Mouse (Mus musculus): Measurements from ENCODE around the gene Cacnb1. TPM values are rescaled to one million over a fixed set of nuclear protein-coding genes. Genes with fewer than 3 reads are reported as not detected.

Cacnb1 gene
- total and polyA plus RNA-seq, 3 experiments = 0.36 to 0.55 TPM; not detected in 1

GRCm38 (mm10) chr11:97959300-97959680, 63.5 kb downstream of the Cacnb1 start:
- Histone ChIP-seq H3K9me3 (replicated peaks; ENCODE audit: low read length) (no peaks in the 10 kb centered on the region), H3K79me2 (replicated peaks; ENCODE audit: control insufficient read depth, extremely low read depth, insufficient read depth, poor library complexity, severe bottlenecking) (no peaks in the 10 kb centered on the region), H3K27ac (ENCODE audit: insufficient read depth, low read depth) (no peak overlapping the region), H3K4me3 (replicated peaks in 1 of 3; ENCODE audit: low read depth in 2 of 3, low read length in 2 of 3, poor library complexity in 1 of 3) (no peak overlapping the region), H3K4me1 (ENCODE audit: control insufficient read depth in 1 of 2, insufficient read depth in 2 of 2) (peaks cover 5 to 37% of the 10 kb centered on the region in 2 experiments; a peak in 3 of 4 replicates), H3K4me2 (ENCODE audit: insufficient read depth, low read depth, poor library complexity, severe bottlenecking) (no peak overlapping the region), H3K9ac (ENCODE audit: insufficient read depth, low read depth) (no peak overlapping the region), H3K27me3 (replicated peaks) (peaks cover 5% of the 10 kb centered on the region), H3K36me3 (replicated peaks in 1 of 2; ENCODE audit: control insufficient read depth in 1 of 2, insufficient read depth in 1 of 2, low read length in 1 of 2) (no peaks in the 10 kb centered on the region)
- in situ Hi-C loops (cut with MboI; ENCODE audit: low pct_ligation_motif_present, low pct_unique_long_range_greater_than_20kb, low sequenced_read_pairs) = no loop called here
- dilution Hi-C loops (cut with MboI; ENCODE audit: extremely low pct_ligation_motif_present, extremely low pct_unique_long_range_greater_than_20kb, low sequenced_read_pairs) = no loop called here
- TF ChIP-seq EP300 (IDR thresholded peaks at IDR 0.05; ENCODE audit: low read length) (no peak), PAX5 (IDR thresholded peaks at IDR 0.05; ENCODE audit: low read length) (no peak), IRF4 (IDR thresholded peaks at IDR 0.05; ENCODE audit: low read depth, low read length) (no peak), RAD21 (IDR thresholded peaks at IDR 0.05; ENCODE audit: low read depth, low read length) (no peak), USF1 (IDR thresholded peaks at IDR 0.05; ENCODE audit: low read depth, low read length) (no peak), ETS1 (conservative IDR thresholded peaks at IDR 0.05; ENCODE audit: low read depth, low read length) (no peak), KAT2A (IDR thresholded peaks at IDR 0.05; ENCODE audit: insufficient replicate concordance, low read length) (no peak), CHD1 (IDR thresholded peaks at IDR 0.05; ENCODE audit: low read depth, low read length) (no peak), POLR2AphosphoS2 (IDR thresholded peaks at IDR 0.05; ENCODE audit: low read depth, low read length) (no peak), ZKSCAN1 (IDR thresholded peaks at IDR 0.05; ENCODE audit: borderline replicate concordance, low read depth, low read length) (no peak), MXI1 (IDR thresholded peaks at IDR 0.05; ENCODE audit: low read depth, low read length) (no peak)
- no peak for DNase-seq (ENCODE audit: extremely low read depth)

GRCm38 (mm10) chr11:97958641-97959299, 64.1 kb downstream of the Cacnb1 start:
- in situ Hi-C loops (cut with MboI; ENCODE audit: low pct_ligation_motif_present, low pct_unique_long_range_greater_than_20kb, low sequenced_read_pairs) = no loop called here

GRCm38 (mm10) chr11:97956905-97957560, 65.8 kb downstream of the Cacnb1 start:
- Histone ChIP-seq H3K9me3 (replicated peaks; ENCODE audit: low read length) (no peaks in the 10 kb centered on the region), H3K27me3 (replicated peaks) (no peaks in the 10 kb centered on the region), H3K9ac (ENCODE audit: insufficient read depth, low read depth) (no peak overlapping the region), H3K36me3 (replicated peaks in 1 of 2; ENCODE audit: control insufficient read depth in 1 of 2, insufficient read depth in 1 of 2, low read length in 1 of 2) (no peaks in the 10 kb centered on the region), H3K4me3 (replicated peaks in 1 of 3; ENCODE audit: low read depth in 2 of 3, low read length in 2 of 3, poor library complexity in 1 of 3) (no peak overlapping the region), H3K79me2 (replicated peaks; ENCODE audit: control insufficient read depth, extremely low read depth, insufficient read depth, poor library complexity, severe bottlenecking) (no peaks in the 10 kb centered on the region), H3K4me1 (ENCODE audit: control insufficient read depth in 1 of 2, insufficient read depth in 2 of 2) (peaks cover 11 to 51% of the 10 kb centered on the region in 2 experiments), H3K4me2 (ENCODE audit: insufficient read depth, low read depth, poor library complexity, severe bottlenecking) (no peak overlapping the region), H3K27ac (ENCODE audit: insufficient read depth, low read depth) (no peak overlapping the region)
- in situ Hi-C loops (cut with MboI; ENCODE audit: low pct_ligation_motif_present, low pct_unique_long_range_greater_than_20kb, low sequenced_read_pairs) = no loop called here
- dilution Hi-C loops (cut with MboI; ENCODE audit: extremely low pct_ligation_motif_present, extremely low pct_unique_long_range_greater_than_20kb, low sequenced_read_pairs) = no loop called here
- TF ChIP-seq TBP (conservative IDR thresholded peaks at IDR 0.05; ENCODE audit: low read depth, low read length) = no peak
- TF ChIP-seq RCOR1 (conservative IDR thresholded peaks at IDR 0.05; ENCODE audit: low read depth, low read length) = no peak
- TF ChIP-seq ETS1 (conservative IDR thresholded peaks at IDR 0.05; ENCODE audit: low read depth, low read length) = no peak
- DNase-seq (ENCODE audit: extremely low read depth) = no peak

More at GRCm38 (mm10) chr11:97958641-97959299, 64.1 kb downstream of the Cacnb1 start:
- peak; percentile 11; the same call in 1 of the 2 replicates for TF ChIP-seq USF1 (IDR thresholded peaks at IDR 0.05; ENCODE audit: low read depth, low read length)
- no peak for TF ChIP-seq EP300 (IDR thresholded peaks at IDR 0.05; ENCODE audit: low read length)
- Histone ChIP-seq H3K4me1 (ENCODE audit: control insufficient read depth in 1 of 2, insufficient read depth in 2 of 2) (peaks cover 5 to 42% of the 10 kb centered on the region in 2 experiments), H3K4me3 (replicated peaks in 1 of 3; ENCODE audit: low read depth in 2 of 3, low read length in 2 of 3, poor library complexity in 1 of 3) (no peak overlapping the region), H3K27me3 (replicated peaks) (peaks cover under 1% of the 10 kb centered on the region), H3K4me2 (ENCODE audit: insufficient read depth, low read depth, poor library complexity, severe bottlenecking) (no peak overlapping the region), H3K36me3 (replicated peaks in 1 of 2; ENCODE audit: control insufficient read depth in 1 of 2, insufficient read depth in 1 of 2, low read length in 1 of 2) (no peaks in the 10 kb centered on the region), H3K9ac (ENCODE audit: insufficient read depth, low read depth) (no peak overlapping the region), H3K9me3 (replicated peaks; ENCODE audit: low read length) (no peaks in the 10 kb centered on the region), H3K79me2 (replicated peaks; ENCODE audit: control insufficient read depth, extremely low read depth, insufficient read depth, poor library complexity, severe bottlenecking) (no peaks in the 10 kb centered on the region), H3K27ac (ENCODE audit: insufficient read depth, low read depth) (no peak overlapping the region)
- dilution Hi-C loops (cut with MboI; ENCODE audit: extremely low pct_ligation_motif_present, extremely low pct_unique_long_range_greater_than_20kb, low sequenced_read_pairs) = no loop called here
- no peak for DNase-seq (ENCODE audit: extremely low read depth)
